Mouse (Mus musculus) CH12.LX (cell line): ENCODE results near the gene Snap25. TPM values are rescaled to one million over a fixed set of nuclear protein-coding genes. Genes with fewer than 3 reads are reported as not detected.

Experiments
- DNase-seq: peaks from one replicate; pipeline ENCODE4 v3.0.0-alpha.2; 2013; ENCODE audit errors: extremely low read depth
- H3K27ac ChIP-seq: 2 replicates; pipeline ENCODE4 v1.5.1; 2012; ENCODE audit warnings: low read depth, mild to moderate bottlenecking, control low read depth, moderate library complexity; ENCODE audit not compliant: insufficient read depth
- H3K27me3 ChIP-seq: replicated peaks from 2 replicates; pipeline ENCODE3; 2012; ENCODE audit warnings: inconsistent platforms
- H3K36me3 ChIP-seq, 2 experiments: replicated peaks in 1 of 2; 2 replicates each; pipeline versions ENCODE3 to v1.6.1; 2012; ENCODE audit warnings: inconsistent platforms in 1 of 2, low read length in 1 of 2, mild to moderate bottlenecking in 1 of 2, mixed read lengths in 1 of 2, moderate library complexity in 1 of 2; ENCODE audit not compliant: control insufficient read depth in 1 of 2, insufficient read depth in 1 of 2
- H3K4me1 ChIP-seq, 2 experiments: 2 replicates each; pipeline ENCODE4 v1.6.1; 2012; ENCODE audit warnings: inconsistent platforms in 1 of 2, moderate library complexity in 1 of 2; ENCODE audit not compliant: insufficient read depth in 2 of 2, control insufficient read depth in 1 of 2
- H3K4me2 ChIP-seq: 2 replicates; pipeline ENCODE4 v1.6.1; 2012; ENCODE audit warnings: low read depth, mild to moderate bottlenecking, control low read depth; ENCODE audit not compliant: poor library complexity, insufficient read depth, severe bottlenecking
- H3K4me3 ChIP-seq, 3 experiments: fragments of 150-350 bp in 1 of 3; sonication (generic) in 1 of 3; replicated peaks in 1 of 3; 2 replicates each; pipeline versions ENCODE3 to v1.5.1; 2011 to 2012; ENCODE audit warnings: low read depth in 2 of 3, low read length in 2 of 3, mild to moderate bottlenecking in 2 of 3, moderate library complexity in 2 of 3, control low read depth in 1 of 3, improper control_type of control experiment in 1 of 3, inconsistent platforms in 1 of 3, mixed read lengths in 1 of 3; ENCODE audit not compliant: poor library complexity in 1 of 3
- H3K79me2 ChIP-seq: replicated peaks from 2 replicates; pipeline ENCODE4 v1.6.1; 2012; ENCODE audit warnings: mild to moderate bottlenecking, moderate library complexity; ENCODE audit not compliant: control insufficient read depth, poor library complexity, insufficient read depth, severe bottlenecking; ENCODE audit errors: extremely low read depth
- H3K9ac ChIP-seq: 2 replicates; pipeline ENCODE4 v1.6.1; 2012; ENCODE audit warnings: low read depth, mild to moderate bottlenecking, control low read depth, moderate library complexity; ENCODE audit not compliant: insufficient read depth
- H3K9me3 ChIP-seq: replicated peaks from 2 replicates; pipeline ENCODE3; 2012; ENCODE audit warnings: low read length, inconsistent platforms, mixed read lengths
- BHLHE40 ChIP-seq: IDR thresholded peaks from 2 replicates; pipeline ENCODE4 v1.6.1; 2011; ENCODE audit warnings: mild to moderate bottlenecking, low read depth, low read length, improper control_type of control experiment
- CHD2 ChIP-seq: IDR thresholded peaks from 2 replicates; pipeline ENCODE4 v1.6.1; 2011; ENCODE audit warnings: low read length, improper control_type of control experiment
- E2F4 ChIP-seq: IDR thresholded peaks from 2 replicates; pipeline ENCODE4 v1.6.1; 2011; ENCODE audit warnings: low read depth, low read length, improper control_type of control experiment; ENCODE audit not compliant: insufficient replicate concordance
- ELF1 ChIP-seq: IDR thresholded peaks from 2 replicates; pipeline ENCODE4 v1.6.1; 2014; ENCODE audit warnings: low read depth, mild to moderate bottlenecking, inconsistent platforms, low read length, improper control_type of control experiment
- EP300 ChIP-seq: IDR thresholded peaks from 2 replicates; pipeline ENCODE4 v1.6.1; 2011; ENCODE audit warnings: low read length, improper control_type of control experiment
- ETS1 ChIP-seq: conservative IDR thresholded peaks from 2 replicates; pipeline ENCODE4 v1.6.1; 2012; ENCODE audit warnings: low read depth, mild to moderate bottlenecking, inconsistent platforms, low read length, improper control_type of control experiment, moderate library complexity
- GABPA ChIP-seq: IDR thresholded peaks from 2 replicates; pipeline ENCODE4 v1.6.1; 2012; ENCODE audit warnings: low read depth, low read length, improper control_type of control experiment, inconsistent platforms; ENCODE audit not compliant: insufficient replicate concordance
- HCFC1 ChIP-seq: IDR thresholded peaks from 2 replicates; pipeline ENCODE4 v1.6.1; 2012; ENCODE audit warnings: low read depth, mild to moderate bottlenecking, inconsistent platforms, low read length, improper control_type of control experiment
- IRF4 ChIP-seq: IDR thresholded peaks from 2 replicates; pipeline ENCODE4 v1.6.1; 2014; ENCODE audit warnings: low read depth, mild to moderate bottlenecking, inconsistent platforms, low read length, improper control_type of control experiment
- MAFK ChIP-seq: IDR thresholded peaks from 2 replicates; pipeline ENCODE4 v1.6.1; 2011; ENCODE audit warnings: low read length, improper control_type of control experiment; ENCODE audit not compliant: insufficient replicate concordance
- MAX ChIP-seq: IDR thresholded peaks from 2 replicates; pipeline ENCODE4 v1.6.1; 2011; ENCODE audit warnings: low read length, improper control_type of control experiment
- MAZ ChIP-seq: IDR thresholded peaks from 2 replicates; pipeline ENCODE4 v1.6.1; 2012; ENCODE audit warnings: low read depth, mild to moderate bottlenecking, inconsistent platforms, low read length, improper control_type of control experiment, moderate library complexity
- MYC ChIP-seq: IDR thresholded peaks from 2 replicates; pipeline ENCODE4 v1.6.1; 2011; ENCODE audit warnings: low read depth, mild to moderate bottlenecking, improper control_type of control experiment, low read length
- NELFE ChIP-seq: IDR thresholded peaks from 2 replicates; pipeline ENCODE4 v1.6.1; 2011; ENCODE audit warnings: low read depth, low read length, improper control_type of control experiment
- SIN3A ChIP-seq: IDR thresholded peaks from 2 replicates; pipeline ENCODE4 v1.6.1; 2012; ENCODE audit warnings: low read length, improper control_type of control experiment, inconsistent platforms
- TCF12 ChIP-seq: IDR thresholded peaks from 2 replicates; pipeline ENCODE4 v1.6.1; 2014; ENCODE audit warnings: low read depth, mild to moderate bottlenecking, inconsistent platforms, low read length, improper control_type of control experiment
- UBTF ChIP-seq: IDR thresholded peaks from 2 replicates; pipeline ENCODE4 v1.6.1; 2012; ENCODE audit warnings: low read depth, mild to moderate bottlenecking, inconsistent platforms, low read length, improper control_type of control experiment, moderate library complexity
- USF1 ChIP-seq: IDR thresholded peaks from 2 replicates; pipeline ENCODE4 v1.6.1; 2014; ENCODE audit warnings: low read depth, mild to moderate bottlenecking, inconsistent platforms, low read length, improper control_type of control experiment
- USF2 ChIP-seq: conservative IDR thresholded peaks from 2 replicates; pipeline ENCODE4 v1.6.1; 2011; ENCODE audit warnings: low read depth, low read length, improper control_type of control experiment
- dilution Hi-C: fragments of 300-500 bp; cut with MboI; formaldehyde crosslinking; loops from 2 replicates; pipeline ENCODE4 v1.14.3; 2020; ENCODE audit warnings: low sequenced_read_pairs; ENCODE audit not compliant: extremely low pct_unique_long_range_greater_than_20kb, extremely low pct_ligation_motif_present
- in situ Hi-C: fragments of 300-500 bp; cut with MboI; formaldehyde crosslinking; loops from 3 replicates; pipeline ENCODE4 v1.14.3; 2019; ENCODE audit warnings: low sequenced_read_pairs, low pct_ligation_motif_present, low pct_unique_long_range_greater_than_20kb, mixed read lengths
- polyA plus RNA-seq: library from polyadenylated mRNA; unstranded; fragments of >175 nt; gene quantifications from 2 replicates; pipeline ENCODE4 v1.2.1, GENCODE M21; 2012; ENCODE audit warnings: low read depth; ENCODE audit not compliant: insufficient read length
- total RNA-seq, 2 experiments: library from RNA; depleted of rRNA; stranded (reverse); fragments of 300-350 nt in 1 of 2; fragments of >200 nt in 1 of 2; gene quantifications; 2 replicates each; pipeline ENCODE4 v1.2.3; 2012 to 2014

Gene Snap25
- total and polyA plus RNA-seq, 3 experiments = 0.11 TPM; not detected in 2

GRCm38 (mm10) chr2:136676196-136676595 is 37.1 kb upstream of the Snap25 start:
- TF ChIP-seq IRF4 (no peak), BHLHE40 (no peak), MAX (no peak), NELFE (no peak), EP300 (no peak), ELF1 (no peak), MAFK (no peak), HCFC1 (no peak), MAZ (no peak), MYC (no peak), SIN3A (no peak), TCF12 (no peak), GABPA (no peak), E2F4 (no peak), USF1 (no peak), ETS1 (no peak), CHD2 (no peak), UBTF (no peak)
- no peak overlapping the region for H3K27ac ChIP-seq

GRCm38 (mm10) chr2:136676918-136677445 is 36.3 kb upstream of the Snap25 start:
- Histone ChIP-seq H3K4me3 (no peak overlapping the region), H3K36me3 (no peaks in the 10 kb centered on the region), H3K27me3 (no peaks in the 10 kb centered on the region), H3K27ac (no peak overlapping the region), H3K9me3 (peaks cover 21% of the 10 kb centered on the region), H3K4me1 (peaks cover 0 to 5% of the 10 kb centered on the region in 2 experiments; a peak in 1 of 4 replicates), H3K4me2 (no peak overlapping the region), H3K79me2 (no peaks in the 10 kb centered on the region), H3K9ac (no peak overlapping the region)
- dilution Hi-C loops (no loop called here), in situ Hi-C loops (no loop called here)
- no peak for TF ChIP-seq E2F4
- TF ChIP-seq NELFE = no peak
- no peak for TF ChIP-seq EP300
- TF ChIP-seq USF2 = no peak
- TF ChIP-seq MAZ = no peak
- no peak for DNase-seq

More at GRCm38 (mm10) chr2:136676196-136676595, 37.1 kb upstream of the Snap25 start:
- H3K9ac ChIP-seq = no peak overlapping the region
- H3K36me3 ChIP-seq = no peaks in the 10 kb centered on the region
- in situ Hi-C loops (no loop called here), dilution Hi-C loops (no loop called here)
- no peaks in the 10 kb centered on the region for H3K79me2 ChIP-seq
- peak; percentile 12 for DNase-seq
- no peaks in the 10 kb centered on the region for H3K27me3 ChIP-seq
- peaks cover 19% of the 10 kb centered on the region for H3K9me3 ChIP-seq
- H3K4me1 ChIP-seq = peaks cover 0 to 5% of the 10 kb centered on the region in 2 experiments; a peak in 1 of 4 replicates
- H3K4me3 ChIP-seq = no peak overlapping the region
- no peak overlapping the region for H3K4me2 ChIP-seq
